Mouse (Mus musculus) megakaryocyte, embryonic 14.5 days (primary cell): Measurements from ENCODE around the gene 1110008P14Rik. TPM values are rescaled to one million over a fixed set of nuclear protein-coding genes. Genes with fewer than 3 reads are reported as not detected.

Experiments used
- H3K27me3 ChIP-seq: replicated peaks from 2 replicates; pipeline ENCODE3; 2012; ENCODE audit warnings: inconsistent platforms
- H3K36me3 ChIP-seq: replicated peaks from 2 replicates; pipeline ENCODE3; 2012; ENCODE audit warnings: low read length, inconsistent platforms, mixed read lengths
- H3K4me1 ChIP-seq: 2 replicates; pipeline ENCODE4 v1.6.1; 2012; ENCODE audit warnings: inconsistent platforms
- H3K4me3 ChIP-seq: replicated peaks from 2 replicates; pipeline ENCODE3; 2012; ENCODE audit warnings: moderate library complexity, mild to moderate bottlenecking, inconsistent platforms
- H3K9me3 ChIP-seq: 2 replicates; pipeline ENCODE4 v1.6.1; 2012; ENCODE audit warnings: inconsistent platforms
- FLI1 ChIP-seq: IDR thresholded peaks from 2 replicates; pipeline ENCODE4 v1.6.1; 2012; ENCODE audit warnings: low read length, inconsistent platforms, mixed read lengths
- GATA1 ChIP-seq: IDR thresholded peaks from 3 replicates; pipeline ENCODE4 v1.6.1; 2012; ENCODE audit warnings: mixed read lengths, low read length, inconsistent platforms, borderline replicate concordance
- polyA plus RNA-seq: library from polyadenylated mRNA; stranded (reverse); fragments of >175 nt; gene quantifications from 2 replicates; pipeline ENCODE4 v1.2.3, GENCODE M21; 2012; ENCODE audit warnings: low replicate concordance; ENCODE audit not compliant: insufficient read depth

Gene 1110008P14Rik
- polyA plus RNA-seq, 1 experiment, result 74.3 TPM

DNA sequence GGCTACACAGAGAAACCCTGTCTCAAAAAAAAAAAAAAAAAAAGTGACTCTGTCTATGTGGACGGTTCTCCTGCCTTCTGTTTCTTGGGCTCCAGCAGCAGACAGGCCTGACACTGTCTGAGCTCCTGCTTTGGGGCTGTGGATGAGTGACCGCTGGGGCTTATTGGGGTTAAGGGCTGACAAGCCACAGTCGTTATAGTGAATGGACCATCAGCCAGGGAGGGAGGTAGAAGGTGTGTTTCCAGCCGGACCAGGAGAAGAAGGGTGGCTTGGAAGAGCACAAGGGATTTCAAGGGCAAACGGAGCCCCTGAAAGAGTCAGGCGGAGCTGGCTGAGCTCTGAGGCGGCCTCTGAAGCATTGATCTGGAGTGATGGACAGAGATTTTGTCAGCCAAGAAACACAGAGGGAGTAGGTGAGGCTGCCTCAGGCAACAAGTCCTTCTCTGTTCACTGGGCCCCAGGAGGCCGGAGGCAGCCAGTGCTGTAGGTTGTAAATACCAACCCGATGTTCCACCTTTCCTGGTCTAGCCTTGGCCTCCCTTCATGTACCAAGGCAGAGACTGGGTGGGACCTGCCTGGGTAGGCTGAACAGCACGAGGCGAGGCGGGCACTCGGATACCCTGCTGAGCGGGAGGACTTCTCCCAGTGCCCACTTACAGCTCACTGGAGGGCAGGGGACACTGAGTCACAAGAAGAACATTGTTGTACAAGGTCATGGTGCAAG is 37.0 kb downstream of the 1110008P14Rik start:
- TF ChIP-seq FLI1, result no peak
- H3K4me1 ChIP-seq, result peaks cover 16% of the 10 kb centered on the region; the same call in 1 of the 2 replicates
- H3K27me3 ChIP-seq, result peaks cover 81% of the 10 kb centered on the region

DNA sequence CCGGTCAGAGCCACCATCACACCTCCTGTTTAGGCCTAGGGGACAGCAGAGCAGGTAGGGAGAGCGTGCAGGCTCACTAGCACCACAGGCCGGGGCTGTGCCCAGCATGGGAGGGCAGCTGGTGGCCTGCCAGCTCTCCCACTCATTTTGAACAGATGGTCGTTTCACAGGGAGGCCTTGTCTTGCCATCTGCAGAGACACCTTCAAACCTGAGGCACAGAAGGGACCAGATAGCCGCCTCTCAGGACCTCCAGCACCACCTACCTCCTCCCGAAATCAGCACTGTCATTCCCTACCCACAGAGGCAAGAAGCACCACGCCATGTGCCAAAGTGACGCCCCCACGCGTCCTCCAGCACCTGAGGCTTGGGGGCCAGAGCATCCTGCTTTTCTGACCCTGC is 37.7 kb downstream of the 1110008P14Rik start:
- Histone ChIP-seq H3K9me3 (no peaks in the 10 kb centered on the region), H3K4me1 (peaks cover 9% of the 10 kb centered on the region; the same call in 1 of the 2 replicates), H3K27me3 (peaks cover 77% of the 10 kb centered on the region), H3K4me3 (no peak overlapping the region), H3K36me3 (no peaks in the 10 kb centered on the region)
- TF ChIP-seq FLI1 (no peak), GATA1 (no peak)

More for the DNA sequence above, 37.0 kb downstream of the 1110008P14Rik start:
- H3K4me3 ChIP-seq, result no peak overlapping the region
- H3K9me3 ChIP-seq, result no peaks in the 10 kb centered on the region
- H3K36me3 ChIP-seq, result no peaks in the 10 kb centered on the region

DNA sequence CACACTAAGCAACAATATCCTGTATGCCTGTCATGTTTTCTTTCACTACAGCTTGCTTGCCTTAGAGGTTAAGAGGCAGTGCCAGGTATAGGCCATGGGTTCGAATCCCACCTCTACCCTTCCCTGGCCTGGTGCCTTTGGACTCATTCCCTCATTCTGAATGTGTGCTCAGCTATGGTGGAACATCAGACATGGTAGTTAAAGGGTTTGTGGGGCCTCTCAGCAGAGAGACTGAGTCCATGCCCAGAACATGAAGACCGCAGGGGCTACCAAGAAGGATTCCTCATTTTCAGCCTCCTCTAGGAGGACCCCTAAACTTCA is 38.4 kb downstream of the 1110008P14Rik start:
- Histone ChIP-seq H3K9me3 (no peaks in the 10 kb centered on the region), H3K36me3 (no peaks in the 10 kb centered on the region), H3K4me1 (peaks cover 4% of the 10 kb centered on the region; the same call in 1 of the 2 replicates), H3K27me3 (peaks cover 69% of the 10 kb centered on the region), H3K4me3 (no peak overlapping the region)
- TF ChIP-seq FLI1 (no peak), GATA1 (no peak)

- TF ChIP-seq GATA1 (no peak), FLI1 (no peak)
- peaks cover 69% of the 10 kb centered on the region for H3K27me3 ChIP-seq
- no peaks in the 10 kb centered on the region for H3K36me3 ChIP-seq
- no peak overlapping the region for H3K4me3 ChIP-seq
- H3K9me3 ChIP-seq, result peaks cover 5% of the 10 kb centered on the region
- H3K4me1 ChIP-seq, result peaks cover 4% of the 10 kb centered on the region; the same call in 1 of the 2 replicates
Observed at GRCm38 (mm10) chr2:32342539-32343350, 39.0 kb downstream of the 1110008P14Rik start.

GRCm38 (mm10) chr2:32342039-32342438 is 39.7 kb downstream of the 1110008P14Rik start:
- peaks cover 6% of the 10 kb centered on the region for H3K9me3 ChIP-seq
- no peaks in the 10 kb centered on the region for H3K36me3 ChIP-seq
- peaks cover 68% of the 10 kb centered on the region for H3K27me3 ChIP-seq
- no peak for TF ChIP-seq GATA1
- TF ChIP-seq FLI1, result no peak
- H3K4me1 ChIP-seq, result peaks cover 4% of the 10 kb centered on the region; the same call in 1 of the 2 replicates
- H3K4me3 ChIP-seq, result no peak overlapping the region

GRCm38 (mm10) chr2:32341634-32341939 is 40.2 kb downstream of the 1110008P14Rik start:
- no peak for TF ChIP-seq GATA1
- no peak for TF ChIP-seq FLI1
- no peak overlapping the region for H3K4me3 ChIP-seq
- H3K36me3 ChIP-seq, result no peaks in the 10 kb centered on the region
- peaks cover 68% of the 10 kb centered on the region for H3K27me3 ChIP-seq
- peaks cover 4% of the 10 kb centered on the region; the same call in 1 of the 2 replicates for H3K4me1 ChIP-seq
- H3K9me3 ChIP-seq, result peaks cover 6% of the 10 kb centered on the region

DNA sequence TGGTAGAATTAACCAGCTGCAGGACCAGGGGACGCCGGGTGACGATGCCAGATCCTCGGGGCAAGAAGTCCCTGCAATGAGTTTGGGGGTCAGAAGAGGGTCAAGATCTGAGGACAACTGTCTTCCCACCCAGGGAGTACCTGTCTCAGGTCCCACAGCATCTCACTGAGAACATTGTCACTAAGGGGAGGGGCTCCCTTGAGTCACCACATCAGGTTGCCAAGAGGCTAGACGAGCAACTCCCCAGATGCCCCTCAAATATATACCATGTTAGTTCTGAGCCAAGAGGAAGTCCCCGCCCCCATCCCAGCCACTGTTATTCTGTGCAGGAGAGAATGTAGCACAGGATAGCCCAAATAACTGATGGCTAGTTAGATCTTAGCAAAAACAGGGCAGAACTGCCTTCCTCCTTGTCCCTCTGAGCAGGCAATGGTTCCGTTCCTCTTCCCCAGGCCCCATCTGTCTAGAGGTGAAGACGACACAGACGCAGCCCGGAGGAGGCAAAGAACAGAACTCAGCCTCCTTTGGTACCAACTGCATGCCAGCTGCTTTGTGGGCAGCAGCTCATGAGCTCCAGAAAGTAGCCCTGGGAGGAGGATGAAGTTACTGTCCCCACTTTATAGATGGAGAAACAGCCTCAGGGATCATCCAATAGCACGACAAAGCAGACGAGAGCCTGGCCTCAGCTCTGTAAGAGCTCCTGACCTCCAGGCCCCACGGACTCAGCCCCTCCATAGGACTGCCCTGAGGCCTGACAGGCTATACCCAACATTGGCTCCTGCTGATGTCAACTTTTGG is 40.7 kb downstream of the 1110008P14Rik start:
- Histone ChIP-seq H3K4me1 (peaks cover 7% of the 10 kb centered on the region), H3K27me3 (peaks cover 73% of the 10 kb centered on the region)
- TF ChIP-seq FLI1 (no peak), GATA1 (no peak)

GRCm38 (mm10) chr2:32339912-32340642 is 41.7 kb downstream of the 1110008P14Rik start:
- no peak overlapping the region for H3K4me3 ChIP-seq
- H3K9me3 ChIP-seq, result peaks cover 6% of the 10 kb centered on the region
- no peak for TF ChIP-seq GATA1
- no peak for TF ChIP-seq FLI1
- H3K36me3 ChIP-seq, result no peaks in the 10 kb centered on the region
- peaks cover 12% of the 10 kb centered on the region for H3K4me1 ChIP-seq
- peaks cover 79% of the 10 kb centered on the region for H3K27me3 ChIP-seq

More for the DNA sequence above, 40.7 kb downstream of the 1110008P14Rik start:
- Histone ChIP-seq H3K36me3 (no peaks in the 10 kb centered on the region), H3K4me3 (no peak overlapping the region), H3K9me3 (peaks cover 6% of the 10 kb centered on the region)

DNA sequence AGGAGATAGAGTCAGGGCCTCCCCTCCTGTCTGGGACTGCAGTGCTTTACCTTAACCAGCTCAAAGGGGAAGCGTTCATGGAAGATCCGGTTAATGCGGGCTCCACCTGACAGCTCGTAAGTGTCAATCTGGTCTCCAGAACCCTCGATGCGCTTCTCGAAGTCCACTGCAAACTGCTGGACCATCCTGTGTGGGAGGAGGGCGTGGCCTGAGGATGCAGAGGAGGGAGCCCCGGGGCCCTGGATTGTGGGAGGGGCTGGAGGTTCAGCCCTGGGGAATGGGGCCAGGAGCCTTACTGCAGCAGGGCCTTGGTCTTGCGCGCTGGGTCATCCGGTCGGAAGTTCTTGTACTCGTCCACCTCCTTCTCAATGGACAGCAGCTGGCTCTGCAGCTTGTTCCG is 45.9 kb downstream of the 1110008P14Rik start:
- Histone ChIP-seq H3K27me3 (peaks cover 83% of the 10 kb centered on the region), H3K4me3 (no peak overlapping the region), H3K4me1 (peaks cover 8% of the 10 kb centered on the region), H3K9me3 (peaks cover 6% of the 10 kb centered on the region), H3K36me3 (no peaks in the 10 kb centered on the region)
- TF ChIP-seq FLI1 (no peak), GATA1 (no peak)
